Mouse (Mus musculus): ENCODE measurements around the gene Glt1d1. TPM values are rescaled to one million over a fixed set of nuclear protein-coding genes. Genes with fewer than 3 reads are reported as not detected.

Glt1d1 gene
- not detected for polyA plus RNA-seq (2017; shearing (Covaris generic))

DNA sequence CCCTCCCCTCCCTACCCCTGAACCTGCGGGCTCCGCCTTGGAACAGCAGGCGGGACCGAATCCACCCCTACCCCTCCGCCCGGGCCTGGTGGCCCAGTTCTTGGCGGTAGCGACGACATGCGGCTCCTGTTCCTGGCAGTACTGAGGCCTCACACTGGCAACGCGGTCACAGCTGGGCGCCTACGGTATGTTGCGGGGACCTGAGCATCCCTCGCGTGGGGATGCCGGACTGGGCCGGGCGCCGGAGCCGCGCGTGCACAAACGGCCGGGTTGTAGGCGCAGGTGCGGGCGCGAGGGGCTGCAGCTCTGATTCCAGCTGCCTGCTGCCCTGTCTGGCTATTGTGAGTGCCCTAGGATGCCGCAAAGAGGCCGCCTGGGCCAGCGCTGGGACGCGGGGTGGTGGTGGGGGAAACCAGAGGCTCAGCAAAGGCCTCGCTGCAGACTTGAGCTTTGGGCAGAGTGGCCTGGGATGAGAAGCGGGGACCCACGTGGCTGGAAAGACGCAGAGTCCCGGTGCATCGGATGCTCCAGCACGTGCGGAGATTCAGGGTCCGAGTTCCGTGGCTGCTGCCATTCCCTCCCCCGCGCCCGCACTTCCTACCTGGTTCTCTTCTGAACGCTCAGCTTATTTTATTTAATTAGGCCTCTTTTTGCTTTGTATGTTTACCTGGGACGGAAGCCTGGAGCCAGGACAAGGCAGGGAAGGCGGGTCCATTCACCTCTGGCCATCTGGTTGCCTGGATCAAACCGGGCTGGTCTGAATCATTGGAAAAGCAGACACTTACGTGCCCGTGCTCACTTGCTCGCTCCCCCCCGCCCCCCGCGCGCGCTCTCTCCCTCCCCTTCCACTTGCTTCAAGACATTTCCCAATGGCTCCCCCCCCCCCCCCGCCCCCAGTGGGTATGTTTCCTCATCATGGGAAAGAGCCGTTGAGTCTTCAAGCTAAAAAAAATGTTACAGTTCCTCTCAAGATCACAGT is at the start of gene Glt1d1, which contains the start of gene Slc15a4:
TSS of gene Glt1d1 (plus strand) at position 96 of the 979 bp plus-strand sequence.
TSS of gene Slc15a4 (minus strand) at position 731 of the 979 bp plus-strand sequence.

Other genes starting within 250 kb of the Glt1d1 start
- 20.9 TPM for gene Slc15a4, start 635 bp downstream of the Glt1d1 start, polyA plus RNA-seq (2017; shearing (Covaris generic))